Mouse (Mus musculus) effector memory CD4-positive, alpha-beta T cell, adult 5 months (primary cell): ENCODE measurements around the gene Olfr807. TPM values are rescaled to one million over a fixed set of nuclear protein-coding genes. Genes with fewer than 3 reads are reported as not detected.

Experiments used
- polyA plus RNA-seq: library from polyadenylated mRNA; unstranded; fragments of 100-300 nt; shearing (Covaris generic); gene quantifications from one replicate; pipeline ENCODE4 v1.2.1, GENCODE M21; 2017

Gene Olfr807
- polyA plus RNA-seq: not detected

DNA sequence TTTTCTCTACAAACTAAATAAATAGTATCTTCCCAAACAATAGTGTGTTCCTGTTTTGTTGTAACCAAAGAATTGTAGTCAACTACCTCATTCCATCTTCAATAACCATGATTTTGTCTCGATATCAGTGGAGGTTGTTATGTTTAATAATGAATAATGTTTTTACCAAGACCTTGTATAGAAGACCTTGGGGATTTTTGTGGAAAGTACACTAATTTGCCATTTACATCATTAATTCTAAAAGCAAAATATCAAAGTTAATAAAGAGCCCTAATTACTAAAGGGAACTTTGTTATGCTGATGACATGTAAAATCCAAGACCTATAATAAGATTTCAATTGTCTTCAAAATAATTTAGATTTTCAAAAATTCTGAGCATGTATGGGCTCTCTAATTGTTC is at the start of gene Olfr807:
TSS of gene Olfr807 (minus strand) at position 101 of the 400 bp plus-strand sequence.

DNA sequence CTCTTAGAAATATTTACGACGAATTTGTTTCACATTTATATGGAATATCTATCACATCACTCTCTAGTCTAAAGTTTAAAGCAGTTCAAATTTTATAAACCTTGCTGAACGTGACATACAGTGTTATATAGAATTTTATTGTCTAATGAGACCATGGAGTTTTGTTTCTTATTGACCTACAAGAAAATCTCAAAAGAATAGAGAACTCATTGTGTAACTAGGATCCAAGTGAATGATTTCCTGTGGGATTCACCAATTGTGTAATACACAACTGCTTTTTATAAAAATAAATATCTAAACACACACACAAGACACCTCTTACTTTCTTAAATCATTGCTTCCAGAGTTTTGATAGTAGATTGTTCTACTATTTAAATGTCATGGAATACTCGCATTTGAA is 46.7 kb upstream of the Olfr807 start, which contains the start of gene Olfr811:
TSS of gene Olfr811 (minus strand) at position 101 of the 400 bp plus-strand sequence.

DNA sequence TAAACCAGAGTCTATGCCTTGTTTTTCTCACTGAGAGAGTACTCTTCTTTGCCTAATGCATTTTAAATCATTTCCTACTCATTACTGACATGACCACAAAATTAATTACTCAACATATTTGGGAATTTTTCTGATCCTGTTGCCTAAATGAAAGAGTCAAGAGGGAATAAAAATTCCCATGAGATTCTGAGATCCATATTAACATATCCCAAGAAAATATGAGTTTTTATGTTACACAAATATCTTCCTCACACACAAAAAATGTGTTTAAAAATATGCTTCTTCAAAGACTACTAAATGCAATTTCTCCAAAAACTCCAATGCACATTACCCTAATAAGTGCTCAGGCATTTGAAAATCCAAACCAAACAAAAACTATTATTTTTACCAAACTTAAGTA is 37.2 kb upstream of the Olfr807 start, which contains the start of gene Olfr810:
TSS of gene Olfr810 (minus strand) at position 101 of the 400 bp plus-strand sequence.

DNA sequence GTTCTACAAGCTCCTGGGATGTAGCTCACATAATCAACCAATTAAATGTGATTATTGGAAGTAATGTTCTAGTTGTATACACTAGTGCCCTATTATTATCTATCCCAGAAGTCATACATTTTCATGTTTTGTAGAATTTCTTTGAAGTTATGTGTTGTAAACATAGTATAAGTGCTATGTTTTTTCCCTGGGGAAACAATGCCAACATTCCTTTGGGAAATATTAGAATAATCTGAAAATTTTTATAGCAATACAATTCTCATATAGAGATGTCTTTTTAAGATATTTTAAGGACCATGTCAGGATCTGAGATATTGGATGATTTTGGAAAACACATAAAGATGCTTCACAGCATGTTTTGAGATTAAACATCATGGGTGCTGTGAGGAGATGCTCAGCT is 16.7 kb upstream of the Olfr807 start, which contains the start of gene Olfr809:
TSS of gene Olfr809 (plus strand) at position 301 of the 400 bp plus-strand sequence.

DNA sequence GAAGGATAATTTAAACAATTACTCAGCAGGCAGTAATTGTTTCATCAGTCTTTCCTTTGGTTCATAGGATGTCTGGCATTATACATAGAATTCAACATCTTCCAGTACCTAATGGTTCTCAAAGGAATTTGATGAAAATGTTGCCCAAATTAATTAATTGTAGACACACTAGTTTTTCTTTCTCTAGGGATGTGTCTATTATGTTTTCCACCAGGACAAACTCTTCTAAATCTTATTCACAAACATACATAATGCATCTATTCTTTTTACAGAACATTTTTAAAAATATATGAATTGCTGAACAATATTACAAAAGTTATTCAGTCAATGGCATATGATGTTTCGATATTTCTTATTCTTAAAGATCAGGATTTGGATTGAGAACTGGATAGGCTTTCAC is 7.6 kb upstream of the Olfr807 start, which contains the start of gene Olfr808:
TSS of gene Olfr808 (plus strand) at position 301 of the 400 bp plus-strand sequence.

DNA sequence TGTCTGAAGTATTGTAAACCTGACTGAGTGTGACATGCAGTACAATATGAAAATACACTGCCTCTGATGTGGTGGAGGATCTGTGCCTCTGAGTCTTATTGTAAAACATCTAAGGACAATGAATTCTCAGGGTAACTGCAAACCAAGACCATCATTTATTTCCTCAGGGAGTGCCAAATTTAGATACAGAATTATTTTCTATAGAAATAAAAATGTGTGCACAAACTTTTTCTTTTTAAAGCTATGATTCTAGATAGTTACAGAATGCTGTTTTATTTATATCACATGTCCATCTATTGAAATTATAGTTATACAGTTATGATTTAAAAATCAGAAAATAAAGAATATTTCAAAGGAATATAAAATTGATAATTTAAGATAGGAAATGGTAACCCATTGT is 15.8 kb downstream of the Olfr807 start, which contains the start of gene Olfr806:
TSS of gene Olfr806 (minus strand) at position 101 of the 400 bp plus-strand sequence.

DNA sequence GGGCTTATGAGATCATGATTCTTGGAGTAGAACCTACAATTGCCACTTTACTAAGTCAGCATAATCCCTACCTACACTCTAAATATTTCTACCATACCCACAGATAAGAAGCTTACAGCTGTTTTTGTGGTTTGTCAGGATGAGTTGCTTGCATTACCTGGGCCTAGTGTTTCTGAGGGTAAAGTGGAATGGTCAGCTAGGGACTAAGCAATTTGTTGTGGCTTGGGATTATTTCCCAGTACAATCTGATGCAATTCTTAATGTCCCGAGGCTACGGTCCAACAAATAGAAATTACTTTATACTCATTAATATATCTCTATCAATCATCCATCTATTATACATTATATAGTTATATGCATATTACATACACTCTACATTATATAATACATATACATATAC is 28.3 kb downstream of the Olfr807 start, which contains the start of gene Olfr805:
TSS of gene Olfr805 (minus strand) at position 101 of the 400 bp plus-strand sequence.

Other genes with a start within 250 kb of the Olfr807 start
- not detected for gene Olfr791, start 236.0 kb downstream of the Olfr807 start, polyA plus RNA-seq
- not detected for gene Olfr792, start 218.6 kb downstream of the Olfr807 start, polyA plus RNA-seq
- gene Olfr794, start 190.1 kb downstream of the Olfr807 start, polyA plus RNA-seq: not detected
- gene Olfr796, start 145.2 kb downstream of the Olfr807 start, polyA plus RNA-seq: not detected
- 0.14 TPM for gene Olfr798, start 129.9 kb downstream of the Olfr807 start, polyA plus RNA-seq
- not detected for gene Olfr799, start 120.3 kb downstream of the Olfr807 start, polyA plus RNA-seq
- not detected for gene Olfr800, start 100.1 kb downstream of the Olfr807 start, polyA plus RNA-seq
- not detected for gene Olfr801, start 83.9 kb downstream of the Olfr807 start, polyA plus RNA-seq
- not detected for gene Olfr802, start 69.6 kb downstream of the Olfr807 start, polyA plus RNA-seq
- not detected for gene Olfr803, start 63.5 kb downstream of the Olfr807 start, polyA plus RNA-seq
- gene Olfr804, start 54.6 kb downstream of the Olfr807 start, polyA plus RNA-seq: not detected
- not detected for gene Olfr805, start 28.4 kb downstream of the Olfr807 start, polyA plus RNA-seq
- 0.16 TPM for gene Olfr806, start 15.9 kb downstream of the Olfr807 start, polyA plus RNA-seq
- not detected for gene Olfr808, start 7.7 kb upstream of the Olfr807 start, polyA plus RNA-seq
- not detected for gene Olfr809, start 16.8 kb upstream of the Olfr807 start, polyA plus RNA-seq
- gene Olfr810, start 37.1 kb upstream of the Olfr807 start, polyA plus RNA-seq: not detected
- gene Olfr811, start 46.6 kb upstream of the Olfr807 start, polyA plus RNA-seq: not detected
- gene Olfr812, start 88.3 kb upstream of the Olfr807 start, polyA plus RNA-seq: not detected
- gene Olfr813, start 97.6 kb upstream of the Olfr807 start, polyA plus RNA-seq: not detected
- gene Olfr814, start 122.1 kb upstream of the Olfr807 start, polyA plus RNA-seq: 0.16 TPM
- gene Olfr815, start 148.1 kb upstream of the Olfr807 start, polyA plus RNA-seq: not detected
- 0.66 TPM for gene Olfr816, start 157.8 kb upstream of the Olfr807 start, polyA plus RNA-seq
- gene Olfr818, start 191.3 kb upstream of the Olfr807 start, polyA plus RNA-seq: not detected
- not detected for gene Olfr819, start 209.5 kb upstream of the Olfr807 start, polyA plus RNA-seq
- not detected for gene Olfr247, start 218.3 kb upstream of the Olfr807 start, polyA plus RNA-seq
- gene Gm10310, start 227.3 kb upstream of the Olfr807 start, polyA plus RNA-seq: 0.31 TPM